ENCODE assay signal across 19 mouse cellular contexts in the genomic region with DNA sequence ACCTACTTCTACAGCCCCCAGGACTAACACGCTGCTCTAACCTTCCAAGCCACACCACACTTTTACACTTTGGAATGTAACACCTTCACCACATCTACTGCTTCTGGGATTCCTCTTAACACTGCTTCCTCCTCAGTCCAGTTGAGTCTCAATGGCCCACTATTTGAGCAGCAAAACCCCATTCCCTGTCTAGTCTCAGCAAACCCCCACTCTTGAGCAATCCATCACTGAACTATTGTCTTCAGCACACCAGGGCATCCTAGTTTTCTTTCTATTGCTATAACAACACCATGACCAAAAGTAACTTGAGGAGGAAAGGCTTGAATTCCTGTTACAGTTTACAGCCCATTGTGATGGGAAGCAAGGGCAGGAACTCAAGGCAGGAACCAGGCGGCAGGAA.
"Had no signal": no experiment of that assay in that cellular context is flagged by ENCODE, and none has a peak within 500 bp of the region (broad histone marks: within the 10 kb centered on the region; RNA-seq: fewer than 3 reads in every experiment).

No protein-coding gene starts in this region.

- H3K4me3 ChIP-seq: midbrain, embryonic 10.5 days; midbrain, embryonic 12.5 days; myocyte; neural tube, embryonic 13.5 days; neural tube, embryonic 15.5 days had no signal

- H3K36me3 ChIP-seq: neural tube, embryonic 13.5 days; neural tube, embryonic 15.5 days had no signal

- ATAC-seq: midbrain, embryonic 16.5 days had no signal

- H3K27ac ChIP-seq: midbrain, embryonic 10.5 days; midbrain, embryonic 12.5 days; neural tube, embryonic 13.5 days; neural tube, embryonic 15.5 days had no signal

- H3K27me3 ChIP-seq: midbrain, embryonic 12.5 days; neural tube, embryonic 13.5 days; neural tube, embryonic 15.5 days had no signal

- H3K9me3 ChIP-seq: midbrain, embryonic 12.5 days; neural tube, embryonic 13.5 days; neural tube, embryonic 15.5 days had no signal

- DNase-seq: lung, adult 18-20 months; lung, embryonic 14.5 days; lung, postnatal 10 days; lung, postnatal 4 days; midbrain, embryonic 14.5 days; retina, postnatal 1 day; right cerebral cortex, adult 18-20 months; right cerebral cortex, postnatal 25 days; right cerebral cortex, postnatal 4 days; spleen, adult 18-20 months; thymus, adult 2 months; thymus, postnatal 25 days; thymus, postnatal 4 days had no signal

- H3K9ac ChIP-seq: lung, embryonic 14.5 days; midbrain, embryonic 12.5 days; neural tube, embryonic 13.5 days; neural tube, embryonic 15.5 days had no signal

- H3K4me2 ChIP-seq: lung, embryonic 14.5 days; midbrain, embryonic 12.5 days; neural tube, embryonic 13.5 days; neural tube, embryonic 15.5 days had no signal
